Mouse (Mus musculus): ENCODE data around the gene Grpel1.

GRCm38 (mm10) chr5:36444611-36445010 is 20.2 kb upstream of the Grpel1 start:
- no peak for TF ChIP-seq MYOG (IDR thresholded peaks at IDR 0.05; ENCODE audit: control insufficient read depth in 1 of 3, insufficient read depth in 1 of 3, insufficient read length in 2 of 3, low read depth in 2 of 3)
- TF ChIP-seq MAX (IDR thresholded peaks at IDR 0.05; ENCODE audit: low read depth), result no peak
- no peak for TF ChIP-seq POLR2A (IDR thresholded peaks at IDR 0.05; ENCODE audit: insufficient read length, low read depth)
- no peak for TF ChIP-seq SRF (IDR thresholded peaks at IDR 0.05; ENCODE audit: control insufficient read depth, insufficient read length, low read depth)
- TF ChIP-seq USF1 (IDR thresholded peaks at IDR 0.05; ENCODE audit: low read depth), result no peak
- no peak for TF ChIP-seq TCF12 (IDR thresholded peaks at IDR 0.05; ENCODE audit: insufficient read depth, poor library complexity, severe bottlenecking)
- TF ChIP-seq POLR2AphosphoS2 (IDR thresholded peaks at IDR 0.05; ENCODE audit: insufficient read length, low read depth), result no peak
- TF ChIP-seq CEBPB (IDR thresholded peaks at IDR 0.05; ENCODE audit: insufficient read depth, poor library complexity, severe bottlenecking), result no peak
- no peak for TF ChIP-seq E2F4 (IDR thresholded peaks at IDR 0.05; ENCODE audit: insufficient read depth)
- no peak for TF ChIP-seq REST (IDR thresholded peaks at IDR 0.05; ENCODE audit: insufficient read depth, insufficient read length)

Measured in myocyte (in vitro differentiated cells).